In genomic region chr10:61325782-61326328, GRCm38 (mm10) we compare ENCODE assay signal across 20 mouse cellular contexts. TPM values are rescaled to one million over a fixed set of nuclear protein-coding genes. Genes with fewer than 3 reads are reported as not detected.
DNase-seq lines count a peak whose midpoint lies in the region; ATAC-seq and TF ChIP-seq lines count a peak whose summit lies in the region.
"Had no signal": no experiment of that assay in that cellular context is flagged by ENCODE, and none has a peak within 500 bp of the region (broad histone marks: within the 10 kb centered on the region; RNA-seq: fewer than 3 reads in every experiment).

No protein-coding gene starts in this region.

- 59% methylated on average over 9 of the region's 9 CpGs for WGBS in hindbrain, embryonic 10.5 days
- 55% methylated on average over 9 of the region's 9 CpGs for WGBS in hindbrain, postnatal 0 days
- 39% methylated on average over 9 of the region's 9 CpGs for WGBS in embryonic facial prominence, embryonic 11.5 days

- no peak for TF ChIP-seq CTCF in hindbrain, postnatal 0 days (IDR thresholded peaks at IDR 0.05; ENCODE audit: low read depth)
- TF ChIP-seq CTCF in CH12.LX (conservative IDR thresholded peaks at IDR 0.05 in 1 of 2, IDR thresholded peaks at IDR 0.05 in 1 of 2; ENCODE audit: low read depth in 2 of 2, low read length in 2 of 2), result no peak

- no peak overlapping the region for H3K4me3 ChIP-seq in hindbrain, embryonic 10.5 days
- no peak overlapping the region for H3K4me3 ChIP-seq in hindbrain, postnatal 0 days (ENCODE audit: low read length)
- no peak overlapping the region for H3K4me3 ChIP-seq in CH12.LX (replicated peaks in 1 of 3; ENCODE audit: low read depth in 2 of 3, low read length in 2 of 3, poor library complexity in 1 of 3)
- H3K4me3 ChIP-seq in embryonic facial prominence, embryonic 11.5 days (ENCODE audit: low read depth, low read length), result no peak overlapping the region
- H3K4me3 ChIP-seq: embryonic facial prominence, embryonic 12.5 days; forebrain, embryonic 15.5 days; hindbrain, embryonic 12.5 days; neural tube, embryonic 13.5 days had no signal

- no peak for TF ChIP-seq EP300 in CH12.LX (IDR thresholded peaks at IDR 0.05; ENCODE audit: low read length)

- TF ChIP-seq POLR2A in CH12.LX (IDR thresholded peaks at IDR 0.05; ENCODE audit: low read depth, low read length), result no peak

- H3K9ac ChIP-seq in hindbrain, postnatal 0 days (replicated peaks; ENCODE audit: low read length), result no peak overlapping the region
- no peak overlapping the region for H3K9ac ChIP-seq in CH12.LX (ENCODE audit: insufficient read depth, low read depth)
- no peak overlapping the region for H3K9ac ChIP-seq in embryonic facial prominence, embryonic 11.5 days (replicated peaks; ENCODE audit: low read length)
- H3K9ac ChIP-seq: embryonic facial prominence, embryonic 12.5 days; forebrain, embryonic 15.5 days; hindbrain, embryonic 12.5 days; neural tube, embryonic 13.5 days had no signal

- no peak for DNase-seq in hindbrain, embryonic 10.5 days (ENCODE audit: low spot score)
- no peak for DNase-seq in hindbrain, postnatal 0 days (ENCODE audit: low spot score)
- DNase-seq in 3T3-L1 (ENCODE audit: low read depth, low spot score) (peak; percentile 53), CH12.LX (ENCODE audit: extremely low read depth) (no peak)
- peak; percentile 48 for DNase-seq in embryonic facial prominence, embryonic 11.5 days (ENCODE audit: low spot score)
- DNase-seq in left cerebral cortex, adult 11 months (ENCODE audit: low spot score), result no peak
- no peak for DNase-seq in frontal cortex, postnatal 14 days (ENCODE audit: low spot score in 2 of 2)
- no peak for DNase-seq in thymus, adult 18-20 months
- DNase-seq: cerebellum, adult 8-10 months; gastrocnemius, postnatal 10 days; kidney, adult 18-20 months; retina, postnatal 1 day had no signal

- H3K36me3 ChIP-seq in hindbrain, embryonic 10.5 days, result peaks cover 39% of the 10 kb centered on the region
- peaks cover 9% of the 10 kb centered on the region; the same call in 1 of the 2 replicates for H3K36me3 ChIP-seq in hindbrain, postnatal 0 days (ENCODE audit: insufficient read depth, low read length)
- no peaks in the 10 kb centered on the region for H3K36me3 ChIP-seq in CH12.LX (replicated peaks in 1 of 2; ENCODE audit: control insufficient read depth in 1 of 2, insufficient read depth in 1 of 2, low read length in 1 of 2)
- no peaks in the 10 kb centered on the region for H3K36me3 ChIP-seq in embryonic facial prominence, embryonic 11.5 days (replicated peaks; ENCODE audit: control insufficient read depth, insufficient read depth, low read depth, low read length)
- H3K36me3 ChIP-seq: forebrain, embryonic 15.5 days; G1E had no signal

- TF ChIP-seq RAD21 in CH12.LX (IDR thresholded peaks at IDR 0.05; ENCODE audit: low read depth, low read length), result no peak

- ATAC-seq in hindbrain, postnatal 0 days, result no peak
- no peak for ATAC-seq in embryonic facial prominence, embryonic 11.5 days (replicated peaks; ENCODE audit: insufficient number of reproducible peaks, low FRiP score, low TSS enrichment, low read depth)
- ATAC-seq: forebrain, embryonic 15.5 days had no signal

- no peaks in the 10 kb centered on the region for H3K79me2 ChIP-seq in CH12.LX (replicated peaks; ENCODE audit: control insufficient read depth, extremely low read depth, insufficient read depth, poor library complexity, severe bottlenecking)

- H3K4me2 ChIP-seq in hindbrain, postnatal 0 days (ENCODE audit: low read depth, low read length), result no peak overlapping the region
- no peak overlapping the region for H3K4me2 ChIP-seq in CH12.LX (ENCODE audit: insufficient read depth, low read depth, poor library complexity, severe bottlenecking)
- no peak overlapping the region for H3K4me2 ChIP-seq in embryonic facial prominence, embryonic 11.5 days (ENCODE audit: low read depth, low read length)
- H3K4me2 ChIP-seq: embryonic facial prominence, embryonic 12.5 days; forebrain, embryonic 15.5 days; hindbrain, embryonic 12.5 days; neural tube, embryonic 13.5 days had no signal

- dilution Hi-C loops in CH12.LX (cut with MboI; ENCODE audit: extremely low pct_ligation_motif_present, extremely low pct_unique_long_range_greater_than_20kb, low sequenced_read_pairs), result no loop called here

- H3K4me1 ChIP-seq in hindbrain, embryonic 10.5 days (replicated peaks), result peaks cover 38% of the 10 kb centered on the region
- H3K4me1 ChIP-seq in hindbrain, postnatal 0 days (ENCODE audit: insufficient read depth, low read length), result peaks cover 8% of the 10 kb centered on the region
- peaks cover 3 to 37% of the 10 kb centered on the region in 2 experiments; a peak in 3 of 4 replicates for H3K4me1 ChIP-seq in CH12.LX (ENCODE audit: control insufficient read depth in 1 of 2, insufficient read depth in 2 of 2)
- H3K4me1 ChIP-seq in embryonic facial prominence, embryonic 11.5 days (ENCODE audit: control insufficient read depth, insufficient read depth, low read length), result no peaks in the 10 kb centered on the region

- H3K27ac ChIP-seq in hindbrain, embryonic 10.5 days, result peak overlapping the region; percentile 35; the same call in 1 of the 2 replicates
- H3K27ac ChIP-seq in hindbrain, postnatal 0 days, result no peak overlapping the region
- H3K27ac ChIP-seq in CH12.LX (ENCODE audit: insufficient read depth, low read depth), result no peak overlapping the region
- no peak overlapping the region for H3K27ac ChIP-seq in embryonic facial prominence, embryonic 11.5 days (replicated peaks; ENCODE audit: low read depth, low read length)
- H3K27ac ChIP-seq: embryonic facial prominence, embryonic 12.5 days; forebrain, embryonic 15.5 days; hindbrain, embryonic 12.5 days; neural tube, embryonic 13.5 days had no signal

- in situ Hi-C loops in CH12.LX (cut with MboI; ENCODE audit: low pct_ligation_motif_present, low pct_unique_long_range_greater_than_20kb, low sequenced_read_pairs), result loop anchor here (25.0 kb wide), 1 partner anchor 336 kb away; no protein-coding TSS in a partner anchor

- no peaks in the 10 kb centered on the region for H3K27me3 ChIP-seq in hindbrain, embryonic 10.5 days (ENCODE audit: insufficient read depth, poor library complexity, severe bottlenecking)
- H3K27me3 ChIP-seq in hindbrain, postnatal 0 days (ENCODE audit: insufficient read depth, low read length), result no peaks in the 10 kb centered on the region
- H3K27me3 ChIP-seq in CH12.LX (replicated peaks), result no peaks in the 10 kb centered on the region
- no peaks in the 10 kb centered on the region for H3K27me3 ChIP-seq in embryonic facial prominence, embryonic 11.5 days (ENCODE audit: control insufficient read depth, insufficient read depth, low read length)
- H3K27me3 ChIP-seq: forebrain, embryonic 15.5 days; hindbrain, embryonic 12.5 days; neural tube, embryonic 13.5 days had no signal

- H3K9me3 ChIP-seq in hindbrain, embryonic 10.5 days, result 0 out of 2 replicates have a peak, but pooled peaks cover 6% of the 10 kb centered on the region
- H3K9me3 ChIP-seq in hindbrain, postnatal 0 days (ENCODE audit: low read length), result no peaks in the 10 kb centered on the region; the same call in 1 of the 2 replicates
- no peaks in the 10 kb centered on the region for H3K9me3 ChIP-seq in CH12.LX (replicated peaks; ENCODE audit: low read length)
- no peaks in the 10 kb centered on the region for H3K9me3 ChIP-seq in embryonic facial prominence, embryonic 11.5 days (replicated peaks; ENCODE audit: control insufficient read depth, low read length)
- H3K9me3 ChIP-seq: embryonic facial prominence, embryonic 12.5 days; forebrain, embryonic 15.5 days; hindbrain, embryonic 12.5 days; neural tube, embryonic 13.5 days had no signal

TF ChIP-seq in CH12.LX, 34 proteins besides CTCF, POLR2A, EP300 and RAD21:
- TF ChIP-seq ELF1 (IDR thresholded peaks at IDR 0.05; ENCODE audit: low read depth, low read length) (0 out of 2 replicates have a peak, but pooled peaks have one; percentile 24), SMC3 (IDR thresholded peaks at IDR 0.05; ENCODE audit: low read depth, low read length) (no peak), USF2 (conservative IDR thresholded peaks at IDR 0.05; ENCODE audit: low read depth, low read length) (no peak)

RNA-seq across cellular contexts. Expression of gene Prf1, which starts 28.2 kb away (rescaled TPM):
- polyA plus RNA-seq in hindbrain, embryonic 10.5 days (2016; fragmentation: Nextera tagmentation; extraction: Ambion mirVana), result not detected in 2 replicates
- not detected in 2 replicates for total RNA-seq in hindbrain, postnatal 0 days (2014; rRNA removed)
- polyA plus RNA-seq in hindbrain, postnatal 0 days (2015; fragmentation: Nextera tagmentation; extraction: Ambion mirVana), result not detected in 2 replicates
- total RNA-seq in CH12.LX (2012; rRNA removed) (0.67 and 0.93 TPM in 2 replicates), CH12.LX (2014; rRNA removed) (0.32 and 0.39 TPM in 2 replicates)
- polyA plus RNA-seq in CH12.LX (2012; ENCODE audit: insufficient read length, low read depth), result 0.38 and 0.43 TPM in 2 replicates
- polyA plus RNA-seq in embryonic facial prominence, embryonic 11.5 days (2014; fragmentation: Nextera tagmentation; extraction: Ambion mirVana), result not detected in 2 replicates
- total RNA-seq: gastrocnemius, postnatal 10 days; layer of hippocampus, adult 8-10 months; left cerebral cortex, postnatal 10 days had no signal
- polyA plus RNA-seq: embryonic facial prominence, embryonic 12.5 days; forebrain, embryonic 15.5 days; G1E; hindbrain, embryonic 12.5 days; neural tube, embryonic 13.5 days had no signal

RNA-seq across cellular contexts. Expression of gene Adamts14, which starts 52.6 kb away (rescaled TPM):
- 0.26 and 0.43 TPM in 2 replicates for polyA plus RNA-seq in hindbrain, embryonic 10.5 days (2016; fragmentation: Nextera tagmentation; extraction: Ambion mirVana)
- 1.5 and 1.8 TPM in 2 replicates for total RNA-seq in hindbrain, postnatal 0 days (2014; rRNA removed)
- polyA plus RNA-seq in hindbrain, postnatal 0 days (2015; fragmentation: Nextera tagmentation; extraction: Ambion mirVana), result 0.36 and 0.37 TPM in 2 replicates
- total RNA-seq in CH12.LX (2012; rRNA removed) (1.3 and 2.7 TPM in 2 replicates), CH12.LX (2014; rRNA removed) (1.2 and 1.4 TPM in 2 replicates)
- polyA plus RNA-seq in CH12.LX (2012; ENCODE audit: insufficient read length, low read depth), result 2.0 and 2.5 TPM in 2 replicates
- polyA plus RNA-seq in embryonic facial prominence, embryonic 11.5 days (2014; fragmentation: Nextera tagmentation; extraction: Ambion mirVana), result 0.27 and 0.64 TPM in 2 replicates
- total RNA-seq: G1E had no signal
- polyA plus RNA-seq: G1E had no signal

RNA-seq across cellular contexts. Expression of gene Pald1, which starts 57.5 kb away (rescaled TPM):
- 35.7 and 40.3 TPM in 2 replicates for polyA plus RNA-seq in hindbrain, embryonic 10.5 days (2016; fragmentation: Nextera tagmentation; extraction: Ambion mirVana)
- total RNA-seq in hindbrain, postnatal 0 days (2014; rRNA removed), result 34.3 and 36.0 TPM in 2 replicates
- 21.7 TPM in 2 replicates for polyA plus RNA-seq in hindbrain, postnatal 0 days (2015; fragmentation: Nextera tagmentation; extraction: Ambion mirVana)
- 1.5 and 1.9 TPM in 2 replicates for total RNA-seq in CH12.LX (2012; rRNA removed)
- total RNA-seq in CH12.LX (2014; rRNA removed), result 0.93 and 1.5 TPM in 2 replicates
- 2.0 and 2.2 TPM in 2 replicates for polyA plus RNA-seq in CH12.LX (2012; ENCODE audit: insufficient read length, low read depth)
- 15.1 and 16.1 TPM in 2 replicates for polyA plus RNA-seq in embryonic facial prominence, embryonic 11.5 days (2014; fragmentation: Nextera tagmentation; extraction: Ambion mirVana)
- total RNA-seq: G1E; megakaryocyte-erythroid progenitor cell, adult 5-6 weeks had no signal

Comparison
In these comparisons a context has a peak if more than half of its experiments do, and no peak if none do; other contexts are left out.
1. DNase-seq: peak in 3T3-L1 (single experiment) and embryonic facial prominence, embryonic 11.5 days (single experiment); none in hindbrain, embryonic 10.5 days (single experiment), hindbrain, postnatal 0 days (single experiment), CH12.LX (single experiment), left cerebral cortex, adult 11 months (single experiment), frontal cortex, postnatal 14 days (0 of 2) and thymus, adult 18-20 months (0 of 2).